Mouse (Mus musculus): ENCODE results near the gene Nod1.
A peak's percentile ranks its signal among the peaks of the same experiment; 100 is the strongest.

Gene Nod1

DNA sequence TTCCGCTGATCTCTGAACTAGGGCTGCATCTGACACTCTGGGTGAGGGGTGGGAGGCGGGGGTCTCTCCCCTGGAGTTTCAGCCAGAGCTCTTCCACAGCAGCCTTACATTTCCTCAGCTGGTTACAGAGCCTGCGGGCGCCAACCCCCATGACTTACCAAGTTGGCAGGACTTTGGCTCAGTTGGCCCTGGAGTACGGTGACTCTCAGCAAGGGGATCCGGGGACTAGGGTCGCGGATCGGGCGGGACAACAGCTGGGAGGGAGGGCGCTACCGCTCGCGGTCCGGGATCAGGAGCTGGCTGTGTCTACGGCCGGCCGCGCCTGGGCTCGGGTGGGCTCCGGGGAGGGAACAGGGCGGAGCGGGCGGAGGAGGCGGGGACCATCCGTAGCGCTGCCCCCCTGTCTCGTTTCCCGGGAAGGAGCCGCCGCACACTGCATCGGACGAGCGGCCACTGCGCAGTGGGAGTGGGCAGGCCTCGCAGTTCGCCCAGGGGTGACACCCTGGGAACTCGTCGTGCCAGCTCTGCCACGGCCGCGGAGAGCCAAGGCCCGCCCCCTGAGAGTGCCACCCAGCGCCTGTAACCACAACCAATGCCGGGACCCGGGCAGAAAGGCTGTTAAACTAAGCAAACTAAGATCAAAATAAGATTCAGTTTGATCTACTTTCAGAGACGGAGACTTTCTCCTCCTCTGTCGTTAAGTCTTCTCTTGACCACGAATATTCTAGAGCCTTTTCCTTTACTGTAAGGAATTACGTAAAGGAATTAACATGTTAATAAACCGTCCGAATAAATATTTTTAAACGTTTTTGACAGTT lies at the start of gene Nod1:
Gene Nod1, minus strand, starts transcription at position 502 of the 818 bp plus-strand sequence.
- DNase-seq = peak; percentile 89

DNA sequence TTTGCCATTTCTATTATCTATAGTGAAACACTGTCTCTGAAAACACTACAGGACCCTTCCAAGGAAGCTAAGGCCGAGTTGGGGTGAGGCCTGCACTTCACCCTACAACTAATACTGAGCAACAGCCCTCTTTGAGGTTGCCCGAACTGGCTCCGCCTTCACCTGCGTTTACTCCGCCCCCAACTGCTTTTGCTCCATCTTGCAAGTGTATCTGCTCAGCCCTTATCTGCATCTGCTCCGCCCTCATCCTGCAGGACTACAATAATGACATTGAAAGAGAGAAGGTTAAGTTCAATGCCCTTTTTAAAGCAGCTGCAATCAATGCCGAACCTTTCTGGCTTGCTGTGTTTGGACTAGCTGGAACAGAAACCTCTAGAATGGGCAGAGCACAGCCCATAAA lies 49.4 kb upstream of the Nod1 start:
- DNase-seq = no peak

DNA sequence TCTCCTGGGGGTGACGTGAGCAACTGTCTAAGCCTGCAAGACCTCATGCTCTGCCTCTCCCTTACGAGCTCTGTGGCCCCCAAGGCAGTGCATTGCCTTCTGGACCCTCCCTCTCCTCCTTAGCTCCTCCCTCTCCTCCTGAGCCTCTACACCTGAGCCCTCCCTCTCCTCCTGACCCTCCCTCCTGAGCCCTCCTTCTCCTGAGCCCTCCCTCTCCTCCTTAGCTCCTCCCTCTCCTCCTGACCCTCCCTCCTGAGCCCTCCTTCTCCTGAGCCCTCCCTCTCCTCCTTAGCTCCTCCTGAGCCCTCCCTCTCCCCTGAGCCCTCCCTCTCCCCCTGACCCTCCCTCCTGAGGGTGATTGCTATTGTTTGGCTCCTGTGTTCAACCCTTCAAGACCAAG lies 46.0 kb upstream of the Nod1 start:
- DNase-seq = no peak

DNA sequence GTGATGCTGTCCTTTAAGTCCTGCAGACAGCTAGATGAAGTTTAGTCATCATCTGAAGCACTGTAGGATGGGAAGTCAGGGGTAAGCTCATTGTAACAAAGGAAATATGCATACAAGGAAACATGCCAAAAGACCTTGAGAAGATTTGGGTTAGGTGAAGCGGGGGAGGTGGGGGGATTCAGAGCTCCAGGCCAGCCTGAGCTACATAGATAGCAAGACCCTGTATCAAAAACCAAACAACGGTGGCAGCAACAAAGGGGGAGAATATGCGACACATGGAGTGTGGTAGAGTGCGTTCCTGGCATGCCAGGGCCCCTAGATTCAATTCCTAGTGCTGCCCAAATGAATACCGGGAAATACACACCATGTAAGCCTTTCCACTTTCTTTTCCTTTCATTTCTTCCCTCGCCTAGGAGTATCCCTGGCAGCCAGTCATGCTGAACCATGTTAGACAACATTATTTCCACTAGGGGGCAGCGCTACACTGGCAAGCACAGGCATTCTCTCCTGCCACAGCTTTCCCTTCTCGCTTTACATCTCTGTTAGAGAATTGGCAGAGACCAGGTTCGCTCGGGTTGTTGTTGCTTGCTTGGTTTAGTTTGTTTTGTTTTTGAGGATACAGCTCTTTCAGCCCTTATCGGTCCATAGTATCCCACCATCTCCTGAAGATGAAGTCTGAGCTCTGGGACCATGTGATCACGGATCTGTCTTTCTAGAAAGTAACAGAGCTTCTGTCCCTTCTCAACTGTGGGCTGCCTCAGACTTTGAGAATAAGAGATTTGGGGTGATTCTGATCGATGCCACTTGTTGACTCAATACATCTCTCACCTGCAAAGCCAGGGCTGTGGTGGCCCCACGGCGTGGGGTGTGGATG lies 44.5 kb upstream of the Nod1 start:
- DNase-seq = peak; percentile 74 to 77

DNA sequence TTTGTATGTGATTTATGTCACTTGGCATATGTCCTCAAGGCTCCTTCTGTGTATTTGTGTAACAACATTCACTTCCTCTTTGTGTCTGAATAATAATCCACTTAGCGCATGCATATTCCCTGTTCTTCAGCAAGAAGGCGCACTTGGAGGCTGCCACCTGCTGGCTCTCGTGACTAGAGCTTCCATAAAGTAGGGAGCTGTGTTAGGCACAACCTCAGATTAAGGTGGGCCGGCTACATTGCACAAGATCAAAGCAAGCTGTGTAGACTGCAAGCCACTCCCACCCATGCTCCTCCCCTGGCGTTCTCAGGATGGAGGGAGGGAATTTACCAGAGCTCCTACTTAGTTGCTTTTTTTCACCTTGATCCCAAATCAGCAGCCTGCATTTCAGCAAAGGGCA lies 43.8 kb upstream of the Nod1 start:
- peak; percentile 69 to 82 for DNase-seq

DNA sequence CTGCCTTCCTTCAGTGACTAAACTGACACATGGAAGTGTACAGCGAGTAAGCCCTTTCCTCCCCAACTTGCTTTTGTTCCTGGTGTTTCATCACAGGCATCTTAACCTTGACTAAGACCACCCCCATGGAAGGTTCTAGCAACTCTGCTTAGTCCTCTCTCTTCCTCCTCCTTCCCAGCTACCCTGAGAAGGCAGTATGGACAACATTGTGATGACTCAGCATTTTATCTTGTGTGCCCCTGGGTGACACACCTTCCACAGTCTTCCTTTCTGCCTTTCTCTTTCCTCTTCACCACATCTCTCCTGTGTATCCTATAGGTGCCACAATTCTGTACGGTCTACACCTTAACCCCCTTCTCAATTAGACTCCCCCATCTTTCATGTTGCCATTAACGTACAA lies 41.8 kb upstream of the Nod1 start:
- DNase-seq = no peak

DNA sequence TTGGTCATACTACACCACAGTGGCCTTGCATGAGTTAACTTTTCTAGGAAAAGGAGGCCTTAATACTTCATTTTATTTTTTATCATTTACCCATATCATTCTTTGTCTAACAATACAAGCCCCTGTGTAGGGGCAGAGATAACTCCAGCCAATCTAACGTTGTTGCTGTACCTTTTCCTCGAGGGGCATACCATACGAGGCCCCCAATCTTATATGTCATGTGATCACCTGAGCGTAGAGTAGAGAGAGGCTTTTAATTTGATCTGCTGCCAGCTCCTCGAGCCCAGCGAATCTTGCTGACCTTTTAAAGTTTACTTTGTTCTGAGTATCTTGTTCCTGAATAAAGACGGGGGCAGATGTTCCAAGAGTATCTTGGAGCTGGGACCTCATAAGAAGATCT lies 40.1 kb upstream of the Nod1 start:
- no peak for DNase-seq

DNA sequence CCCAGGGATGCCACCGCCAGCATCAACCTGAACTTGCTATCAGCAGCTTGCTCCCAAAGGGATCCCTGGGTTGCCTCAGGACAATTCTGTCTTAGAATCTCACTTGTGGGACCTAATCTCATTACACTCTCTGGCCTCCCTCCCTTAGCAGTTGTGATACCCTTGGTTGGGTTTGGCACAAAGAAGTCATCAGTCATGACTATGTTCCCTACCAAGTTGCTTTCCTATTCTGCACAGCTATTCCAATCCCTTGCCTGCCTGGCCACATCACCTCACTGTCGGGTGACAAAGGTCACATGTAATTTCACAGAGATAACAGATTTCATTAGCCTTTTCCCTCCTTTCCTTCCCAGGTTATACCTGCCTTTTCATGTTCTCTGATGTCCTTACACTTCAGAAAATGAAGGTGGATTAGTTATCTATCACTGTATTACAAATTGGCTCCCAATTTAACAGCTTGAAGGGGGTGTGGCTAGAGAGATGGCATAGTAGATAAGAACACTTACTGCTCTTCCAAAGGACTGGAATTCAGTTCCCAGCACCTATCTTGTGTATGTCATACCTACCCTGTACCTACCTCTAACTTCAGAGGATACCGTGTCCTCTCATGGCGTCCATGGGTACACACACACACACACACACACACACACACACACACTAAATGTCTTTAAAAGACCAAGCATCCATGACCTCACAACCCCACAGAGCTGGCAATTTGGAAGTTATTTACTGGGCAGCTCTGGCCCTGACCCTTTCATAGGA lies 38.1 kb upstream of the Nod1 start:
- DNase-seq = no peak

DNA sequence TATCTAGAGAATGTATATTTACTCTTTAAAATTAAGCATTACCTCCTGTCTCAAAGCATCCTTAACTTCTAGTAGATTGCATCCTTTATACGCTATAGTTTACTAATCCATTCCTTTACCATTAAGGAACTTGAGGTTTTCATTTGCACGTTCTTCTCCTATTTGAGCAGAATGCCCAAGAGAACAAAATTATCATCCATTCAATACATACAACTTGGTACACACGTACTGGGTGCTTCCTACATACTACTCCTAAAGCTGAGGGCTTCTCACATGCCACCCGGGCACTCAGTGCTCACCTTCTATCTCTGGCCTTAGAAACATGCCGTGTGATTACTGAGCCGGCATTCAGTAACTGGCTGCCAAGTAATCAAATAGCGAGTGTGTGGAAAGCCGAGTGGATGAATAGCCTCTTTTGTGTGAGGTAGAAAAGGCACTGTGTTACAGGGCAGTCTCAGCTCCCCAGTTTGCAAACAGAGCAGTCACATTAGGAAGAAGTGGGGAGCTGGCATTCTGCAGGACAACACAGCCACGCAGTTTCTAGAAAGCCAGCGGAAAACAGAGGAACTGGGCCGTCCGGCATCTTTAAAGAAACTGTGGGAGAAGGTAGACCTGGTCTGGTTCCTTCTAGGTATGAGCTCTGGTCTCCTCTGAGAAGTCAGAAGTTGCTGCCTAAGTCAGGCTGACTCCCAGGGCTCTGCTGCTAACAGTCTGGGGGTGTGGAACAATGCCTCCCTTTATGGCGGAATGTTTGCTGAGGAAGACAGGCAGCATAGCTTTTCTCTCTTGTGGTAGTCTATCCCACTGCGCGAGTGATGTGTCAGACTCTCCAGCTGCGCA lies 37.2 kb upstream of the Nod1 start:
- DNase-seq = no peak

DNA sequence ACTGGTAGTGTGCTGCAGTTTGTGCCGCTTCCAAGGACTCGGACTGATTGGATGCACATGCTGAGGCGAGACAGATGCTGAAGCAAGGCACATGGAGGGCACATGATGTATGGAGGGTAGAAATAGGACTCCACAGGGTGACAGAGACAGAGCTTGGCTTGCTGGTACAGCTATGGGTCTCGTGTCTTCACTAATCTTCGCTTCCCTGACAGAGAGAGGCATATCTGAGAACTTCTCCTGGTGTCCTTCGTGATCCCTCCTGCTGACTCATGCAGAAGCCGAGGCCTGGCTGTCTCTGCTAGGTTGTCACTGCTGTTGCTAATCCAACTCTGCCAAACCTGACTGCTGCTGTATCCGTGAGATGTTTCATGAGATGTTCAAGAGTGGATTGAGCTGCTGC lies 36.0 kb upstream of the Nod1 start:
- no peak for DNase-seq

DNA sequence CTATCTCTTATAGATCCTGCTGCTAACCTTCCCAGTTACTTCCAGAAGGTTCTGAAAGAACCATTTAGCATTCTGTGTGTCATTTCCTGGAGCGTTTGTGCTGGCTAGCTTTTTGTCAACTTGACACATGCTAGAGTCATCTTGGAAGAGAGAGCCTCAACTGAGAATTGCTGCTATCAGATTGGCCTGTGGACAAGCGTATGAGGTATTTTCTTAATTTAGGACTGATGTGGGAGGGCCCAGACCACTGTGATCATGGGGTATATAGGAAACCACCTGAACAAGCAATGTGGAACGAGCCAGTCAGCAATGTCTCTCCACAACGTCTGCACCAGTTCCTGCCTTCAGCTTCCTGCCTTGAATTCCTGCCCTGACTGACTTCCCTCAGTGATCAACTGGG lies 31.1 kb upstream of the Nod1 start:
- DNase-seq = no peak

DNA sequence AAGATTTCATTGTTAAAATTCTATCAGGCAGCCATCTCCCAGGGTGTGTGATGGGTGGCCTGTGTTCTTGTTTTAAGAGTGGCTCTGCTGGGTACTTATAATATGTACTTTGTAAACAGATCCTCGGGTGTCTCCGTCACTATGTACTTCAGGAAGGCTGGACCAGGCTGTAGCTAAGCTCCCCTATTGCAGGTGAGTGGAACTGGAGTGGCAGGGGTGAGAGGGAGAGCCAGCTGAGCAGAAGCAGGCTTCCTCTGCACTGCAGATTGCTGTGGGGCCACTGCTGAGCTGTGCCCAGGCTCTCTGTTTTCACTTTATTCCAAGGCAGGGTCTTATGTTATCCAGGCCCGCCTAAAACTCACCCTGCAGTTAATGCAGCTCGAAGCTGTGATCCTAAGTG lies 30.0 kb upstream of the Nod1 start:
- no peak for DNase-seq

DNA sequence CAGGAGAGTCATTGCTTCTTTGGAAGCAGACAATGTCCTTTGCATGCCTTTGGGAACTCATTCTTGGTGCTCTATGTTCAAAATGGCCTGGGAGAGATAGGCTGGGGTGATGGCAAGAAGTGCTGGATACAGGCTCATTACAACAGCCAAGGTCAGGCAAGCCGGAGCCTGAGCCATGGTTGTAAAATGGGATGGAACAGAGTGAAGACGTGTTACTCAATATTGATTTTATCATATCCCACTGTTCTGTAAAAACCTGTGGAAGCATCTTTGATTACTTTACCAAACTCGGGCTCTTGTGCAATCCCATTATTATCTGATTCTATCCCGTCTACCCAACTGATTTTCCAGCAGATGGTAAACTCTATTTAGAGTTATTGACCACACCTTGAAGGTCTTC lies 28.9 kb upstream of the Nod1 start:
- DNase-seq = no peak

DNA sequence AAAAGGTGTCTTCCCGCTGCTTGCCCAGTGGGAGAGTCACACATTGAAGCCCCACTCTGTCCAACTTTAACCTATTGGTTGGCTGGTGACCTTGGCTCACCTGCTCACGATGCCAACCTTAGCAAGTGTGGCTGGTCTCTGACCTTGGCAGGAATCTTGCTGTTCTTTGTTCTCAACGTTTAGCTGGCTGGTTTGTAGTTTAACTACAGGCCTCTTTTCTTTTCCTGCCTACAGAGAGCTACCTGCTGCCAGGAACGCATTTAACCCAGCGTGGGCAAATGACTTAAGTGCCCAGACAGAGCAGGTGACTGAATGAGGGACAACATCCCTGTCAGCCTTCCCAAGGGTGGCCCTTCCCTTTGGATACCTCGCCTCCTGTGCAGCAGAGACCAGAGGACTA lies 25.3 kb upstream of the Nod1 start:
- DNase-seq = peak; percentile 72 to 85

DNA sequence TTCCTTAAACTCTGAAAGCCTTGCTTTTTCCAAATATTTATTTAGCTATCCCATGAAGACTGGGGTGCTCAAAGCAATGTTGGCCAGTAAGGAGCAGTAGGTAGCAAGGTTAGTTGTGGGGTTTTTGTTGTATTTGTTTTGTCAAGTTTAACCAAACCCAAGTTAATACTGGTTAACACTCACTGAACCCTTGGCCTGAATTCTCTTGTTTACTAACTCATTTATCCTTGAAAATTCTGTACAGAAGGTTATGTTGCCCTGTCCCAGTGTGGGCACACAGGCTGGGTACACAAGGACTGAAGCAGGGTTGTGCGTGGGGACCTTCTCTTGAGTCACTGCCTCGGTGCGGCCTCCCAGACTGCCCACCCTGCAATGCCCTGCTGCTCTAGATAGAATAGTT lies 23.9 kb upstream of the Nod1 start:
- peak; percentile 29 to 40 for DNase-seq

DNA sequence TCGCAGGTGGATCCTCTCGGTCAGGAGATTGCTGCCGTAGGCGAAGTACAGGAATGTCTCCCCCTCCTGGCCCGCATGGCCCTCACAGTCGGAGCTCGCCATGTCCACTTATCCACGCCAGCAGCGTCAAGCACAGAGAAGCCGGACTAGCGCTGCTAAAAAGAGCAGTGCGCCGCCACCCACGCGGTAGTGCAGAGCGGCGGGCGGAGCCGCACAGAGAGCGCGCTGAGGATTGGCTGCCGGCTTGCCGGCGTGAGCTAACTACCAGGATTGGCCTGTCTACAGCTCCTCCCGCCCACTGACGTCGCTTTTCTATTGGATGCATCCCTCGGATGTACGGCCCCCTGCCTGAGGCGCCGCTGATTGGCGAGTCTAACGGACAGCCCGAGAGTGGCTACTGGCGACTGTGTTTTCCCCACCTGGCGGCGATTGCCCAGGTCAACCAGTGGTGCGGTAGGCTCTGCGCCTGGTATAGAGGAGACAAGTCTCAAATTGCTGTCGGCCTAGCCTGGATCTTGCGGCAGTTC lies 20.4 kb upstream of the Nod1 start, which contains the start of gene Ggct:
Gene Ggct, minus strand, starts transcription at position 217 of the 527 bp plus-strand sequence.
- DNase-seq = peak; percentile 97 to 99

DNA sequence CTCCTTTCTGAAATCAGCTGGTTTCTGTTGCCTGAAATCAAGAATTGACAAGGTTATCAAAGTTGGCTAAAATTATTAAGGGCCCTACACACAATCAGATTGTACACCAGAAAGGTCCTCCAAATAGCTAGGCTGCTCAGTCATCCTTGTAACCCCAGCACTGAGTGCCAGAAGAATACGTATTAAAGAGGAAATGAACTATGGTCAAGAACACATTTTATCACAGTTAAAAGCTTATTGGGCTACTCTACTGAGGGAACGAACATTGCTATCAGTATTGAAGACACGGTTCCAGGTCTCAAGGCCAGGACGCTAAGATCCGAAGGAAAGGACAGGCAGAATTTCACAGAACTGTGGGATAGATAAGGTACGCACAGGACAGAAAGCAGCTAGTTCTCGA lies 19.7 kb upstream of the Nod1 start:
- no peak for DNase-seq

DNA sequence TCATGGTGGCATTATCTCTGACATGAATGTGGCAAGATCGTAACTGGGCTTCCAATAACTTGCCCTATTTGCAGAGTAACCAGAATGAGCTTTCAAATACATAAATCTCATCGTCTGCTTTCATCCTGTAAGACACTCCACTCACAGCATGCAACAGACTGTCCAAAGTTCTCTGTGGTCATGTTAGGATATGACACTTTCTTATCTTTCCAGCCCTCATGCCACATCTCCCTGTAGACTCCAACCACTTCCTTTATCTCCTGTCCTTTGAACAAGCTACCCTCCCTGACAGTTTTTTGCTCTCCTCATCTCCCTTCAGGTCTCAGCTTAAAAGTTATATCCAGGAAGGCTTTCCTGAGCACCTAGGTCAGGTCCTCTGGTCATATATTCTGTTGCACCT lies 18.8 kb upstream of the Nod1 start:
- DNase-seq = no peak

DNA sequence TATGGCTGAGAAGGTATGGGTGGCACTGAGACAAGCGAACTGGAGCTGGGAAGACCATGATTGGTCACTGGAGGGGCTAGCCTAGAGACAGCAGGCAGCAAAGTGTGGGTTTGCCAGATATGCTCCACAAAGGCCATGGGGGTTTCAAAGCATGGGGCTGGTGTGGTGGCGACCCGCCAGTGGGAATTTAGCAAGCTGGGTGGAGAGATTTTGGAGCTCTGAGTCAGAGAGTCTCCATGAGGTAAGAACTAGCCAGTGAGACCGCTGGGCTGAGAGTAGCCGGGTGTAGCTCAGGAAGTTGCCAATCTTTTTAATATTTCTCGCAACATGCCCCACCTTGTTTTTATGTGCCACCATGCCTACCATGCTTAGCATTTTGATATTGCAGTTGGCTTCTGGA lies 15.7 kb upstream of the Nod1 start:
- DNase-seq = no peak

DNA sequence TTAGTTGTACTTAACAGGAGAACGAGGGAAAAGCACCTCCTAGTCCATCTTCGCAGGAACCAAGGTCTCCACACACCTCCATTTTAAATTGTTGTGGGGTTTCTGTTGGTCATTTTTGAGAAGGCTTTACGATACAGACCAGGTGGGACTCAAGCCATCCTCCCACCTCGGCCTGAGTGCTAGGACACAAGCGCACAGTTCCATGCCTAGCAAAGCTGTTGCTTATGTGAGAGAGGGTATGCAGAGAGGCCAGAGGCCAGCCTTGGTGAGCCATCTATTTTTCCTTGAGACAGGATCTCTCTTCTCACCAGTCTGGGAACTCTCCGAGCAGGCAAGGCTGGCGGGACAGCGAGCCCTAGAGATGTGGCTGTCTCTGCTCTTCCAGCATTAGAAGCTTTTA lies 11.7 kb upstream of the Nod1 start:
- no peak for DNase-seq

DNA sequence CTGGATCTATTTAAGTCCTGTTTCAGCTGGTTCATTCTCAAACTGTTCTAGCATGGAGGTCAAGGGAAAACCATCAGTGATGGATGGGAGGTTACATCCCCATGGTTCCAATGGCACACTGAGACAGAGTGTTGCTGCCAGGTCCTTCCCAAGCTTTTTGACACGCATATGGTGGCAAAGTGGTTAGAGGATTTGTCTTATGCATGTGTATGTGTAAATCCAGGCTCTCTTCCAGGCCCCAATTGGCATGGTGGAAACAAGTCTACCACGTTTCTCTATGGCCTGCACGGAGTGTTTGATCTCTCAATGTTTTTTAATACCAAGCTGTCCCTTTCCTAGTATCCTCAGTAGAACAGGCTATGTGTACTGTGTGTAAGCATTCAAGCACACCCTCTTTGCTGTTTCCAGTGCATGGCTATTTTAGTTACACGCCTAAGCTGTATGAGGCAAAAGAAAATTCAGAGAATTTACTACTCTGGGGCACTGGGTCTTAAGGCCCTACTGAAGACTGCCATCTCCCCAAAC lies 11.2 kb upstream of the Nod1 start:
- no peak for DNase-seq

DNA sequence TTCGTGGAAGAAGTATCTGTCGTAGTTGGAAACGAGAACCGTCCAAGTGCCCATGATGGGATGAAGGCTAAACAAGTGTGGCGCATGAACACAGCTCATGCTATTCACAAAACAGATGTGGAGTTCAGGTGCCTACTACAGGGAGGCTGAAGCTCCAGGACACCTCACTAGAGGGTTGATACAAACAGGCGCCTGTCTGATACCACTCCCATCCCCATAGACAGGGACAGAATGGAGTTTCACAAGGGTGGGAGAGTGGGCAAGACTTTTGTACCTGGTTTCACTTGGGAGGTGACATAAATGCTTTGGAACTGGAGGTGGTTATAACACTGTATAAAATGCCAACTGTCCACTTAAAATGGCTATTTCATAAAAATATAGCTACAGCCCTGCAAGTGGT lies 7.0 kb upstream of the Nod1 start:
- no peak for DNase-seq

Measured in kidney, postnatal 36 days (tissue).